Mouse (Mus musculus) kidney, adult 2 months (tissue): ENCODE data around the gene Prss27.

Source experiments
- CTCF ChIP-seq: fragments of 200-500 bp; conservative IDR thresholded peaks from 2 replicates; pipeline ENCODE4 v1.5.1; 2011; ENCODE audit warnings: low read depth, mild to moderate bottlenecking, control low read depth, low read length, moderate library complexity, mixed read lengths; ENCODE audit not compliant: insufficient read depth, insufficient read length
- POLR2A ChIP-seq: fragments of 200-500 bp; IDR thresholded peaks from one replicate; pipeline ENCODE4 v1.6.1; 2011; ENCODE audit warnings: low read depth, low read length, control low read depth

- TF ChIP-seq POLR2A (no peak), CTCF (no peak)
Measured at GRCm38 (mm10) chr17:24029477-24029876, 8.5 kb upstream of the Prss27 start.
